Mouse (Mus musculus) thymus, adult 2 months (tissue): ENCODE measurements around the gene Nav1. TPM values are rescaled to one million over a fixed set of nuclear protein-coding genes. Genes with fewer than 3 reads are reported as not detected.

ENCODE experiments used
- DNase-seq: peaks from one replicate; pipeline ENCODE4 v3.0.0; 2021
- H3K27ac ChIP-seq: fragments of 200-500 bp; 2 replicates; pipeline ENCODE4 v1.5.1; 2012; ENCODE audit warnings: low read length, control low read depth; ENCODE audit not compliant: control insufficient read depth, insufficient read depth
- H3K27me3 ChIP-seq: fragments of 200-500 bp; 2 replicates; pipeline ENCODE4 v1.6.1; 2012; ENCODE audit warnings: mild to moderate bottlenecking, low read length, moderate library complexity, mixed read lengths; ENCODE audit not compliant: control insufficient read depth, insufficient read depth
- H3K36me3 ChIP-seq: fragments of 200-500 bp; 2 replicates; pipeline ENCODE4 v1.6.1; 2012; ENCODE audit warnings: mild to moderate bottlenecking, low read length, moderate library complexity; ENCODE audit not compliant: control insufficient read depth, insufficient read depth
- H3K4me1 ChIP-seq: fragments of 200-500 bp; replicated peaks from 2 replicates; pipeline ENCODE4 v1.6.1; 2012; ENCODE audit warnings: low read length; ENCODE audit not compliant: control insufficient read depth, insufficient read depth
- H3K4me3 ChIP-seq: fragments of 200-500 bp; 2 replicates; pipeline ENCODE4 v1.5.1; 2012; ENCODE audit warnings: mild to moderate bottlenecking, low read length, control low read depth, moderate library complexity; ENCODE audit not compliant: control insufficient read depth, insufficient read depth
- CTCF ChIP-seq: fragments of 200-500 bp; IDR thresholded peaks from 2 replicates; pipeline ENCODE4 v1.5.1; 2012; ENCODE audit warnings: mild to moderate bottlenecking, control low read depth, low read length, moderate library complexity, borderline replicate concordance; ENCODE audit not compliant: control insufficient read depth, poor library complexity, insufficient read depth; ENCODE audit errors: extremely low read depth
- POLR2A ChIP-seq: fragments of 200-500 bp; IDR thresholded peaks from 2 replicates; pipeline ENCODE4 v1.6.1; 2012; ENCODE audit warnings: mild to moderate bottlenecking, low read length, control low read depth, moderate library complexity; ENCODE audit not compliant: control insufficient read depth, poor library complexity, insufficient read depth; ENCODE audit errors: extremely low read depth
- WGBS: fragments of 180-500 bp; shearing (Covaris S2); methylation state at CpG from one replicate; pipeline ENCODE4 v1.1.7; 2018; 5-methylcytosine and 5-hydroxymethylcytosine counted together
- polyA plus RNA-seq: library from polyadenylated mRNA; depleted of rRNA; stranded (reverse); fragments of >200 nt; gene quantifications from 2 replicates; pipeline ENCODE4 v1.2.3, GENCODE M21; 2012

Gene Nav1
- polyA plus RNA-seq, 1 experiment, result 8.7 TPM

- Histone ChIP-seq H3K36me3 (no peaks in the 10 kb centered on the region), H3K4me1 (no peaks in the 10 kb centered on the region), H3K27me3 (no peaks in the 10 kb centered on the region), H3K27ac (no peak overlapping the region), H3K4me3 (no peak overlapping the region)
- no peak for DNase-seq
- no peak for TF ChIP-seq POLR2A
- TF ChIP-seq CTCF, result no peak
- 94% methylated on average over 5 of the region's 5 CpGs for WGBS
Measured at GRCm38 (mm10) chr1:135467462-135467861, 139.6 kb downstream of the Nav1 start.

DNA sequence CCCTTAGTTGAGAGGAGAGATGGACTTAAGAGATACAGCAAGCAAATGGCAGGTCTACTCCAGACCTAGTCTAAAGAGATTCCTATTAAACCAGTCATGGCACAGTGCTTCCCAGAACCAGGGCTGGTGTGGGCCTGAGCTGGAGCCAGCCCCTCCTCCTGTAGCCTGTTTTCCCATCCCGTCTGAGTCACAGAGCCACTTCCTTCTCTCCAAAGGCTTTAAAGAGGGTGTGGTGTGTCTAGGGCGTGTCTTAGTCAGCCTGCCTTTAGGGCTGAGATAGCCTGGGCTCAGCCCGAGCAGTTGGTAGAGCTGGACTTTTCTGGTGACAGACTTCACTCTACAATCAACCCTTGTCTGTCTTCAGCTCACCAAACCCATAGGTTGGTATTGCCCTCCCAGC lies 140.2 kb downstream of the Nav1 start:
- Histone ChIP-seq H3K36me3 (no peaks in the 10 kb centered on the region), H3K4me3 (no peak overlapping the region), H3K27me3 (no peaks in the 10 kb centered on the region), H3K4me1 (no peaks in the 10 kb centered on the region), H3K27ac (no peak overlapping the region)
- no peak for TF ChIP-seq CTCF
- TF ChIP-seq POLR2A, result no peak
- DNase-seq, result no peak
- WGBS, result 64% methylated on average over 3 of the region's 3 CpGs

DNA sequence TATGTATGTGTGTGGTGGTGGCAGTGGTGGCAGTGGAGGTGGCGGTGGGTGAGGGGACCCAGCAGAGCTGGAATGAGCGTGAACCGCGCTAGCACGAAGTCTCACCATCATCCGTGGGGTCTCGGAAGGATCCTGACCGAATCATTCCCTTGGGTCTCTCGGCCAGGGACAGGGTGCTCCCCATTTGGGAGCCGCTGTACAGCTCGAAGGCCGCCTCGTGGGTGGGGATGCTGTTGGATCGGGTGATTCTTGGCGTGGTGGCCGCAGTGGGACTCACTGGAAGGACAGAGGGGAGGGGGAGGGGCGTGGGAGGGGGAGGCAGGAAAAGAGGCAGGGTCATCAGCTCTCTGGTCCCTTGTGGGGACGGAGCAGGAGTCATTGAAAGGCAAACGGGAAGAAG lies 141.4 kb downstream of the Nav1 start:
- DNase-seq, result no peak
- H3K4me1 ChIP-seq, result no peaks in the 10 kb centered on the region
- H3K4me3 ChIP-seq, result no peak overlapping the region
- TF ChIP-seq CTCF (no peak), POLR2A (no peak)
- H3K27ac ChIP-seq, result no peak overlapping the region
- 93% methylated on average over 19 of the region's 19 CpGs for WGBS
- H3K36me3 ChIP-seq, result no peaks in the 10 kb centered on the region
- H3K27me3 ChIP-seq, result no peaks in the 10 kb centered on the region

GRCm38 (mm10) chr1:135462736-135463135 lies 144.4 kb downstream of the Nav1 start:
- Histone ChIP-seq H3K4me1 (no peaks in the 10 kb centered on the region), H3K27me3 (no peaks in the 10 kb centered on the region), H3K36me3 (no peaks in the 10 kb centered on the region), H3K4me3 (no peak overlapping the region), H3K27ac (no peak overlapping the region)
- 94% methylated on average over 8 of the region's 8 CpGs for WGBS
- no peak for TF ChIP-seq POLR2A
- TF ChIP-seq CTCF, result no peak
- DNase-seq, result no peak

- WGBS, result 88% methylated on average over 4 of the region's 4 CpGs
- no peak for TF ChIP-seq CTCF
- no peak for TF ChIP-seq POLR2A
- no peaks in the 10 kb centered on the region for H3K27me3 ChIP-seq
- no peaks in the 10 kb centered on the region for H3K36me3 ChIP-seq
- DNase-seq, result no peak
- no peaks in the 10 kb centered on the region for H3K4me1 ChIP-seq
- H3K4me3 ChIP-seq, result no peak overlapping the region
- H3K27ac ChIP-seq, result no peak overlapping the region
Measured at GRCm38 (mm10) chr1:135462304-135462703, 144.8 kb downstream of the Nav1 start.

DNA sequence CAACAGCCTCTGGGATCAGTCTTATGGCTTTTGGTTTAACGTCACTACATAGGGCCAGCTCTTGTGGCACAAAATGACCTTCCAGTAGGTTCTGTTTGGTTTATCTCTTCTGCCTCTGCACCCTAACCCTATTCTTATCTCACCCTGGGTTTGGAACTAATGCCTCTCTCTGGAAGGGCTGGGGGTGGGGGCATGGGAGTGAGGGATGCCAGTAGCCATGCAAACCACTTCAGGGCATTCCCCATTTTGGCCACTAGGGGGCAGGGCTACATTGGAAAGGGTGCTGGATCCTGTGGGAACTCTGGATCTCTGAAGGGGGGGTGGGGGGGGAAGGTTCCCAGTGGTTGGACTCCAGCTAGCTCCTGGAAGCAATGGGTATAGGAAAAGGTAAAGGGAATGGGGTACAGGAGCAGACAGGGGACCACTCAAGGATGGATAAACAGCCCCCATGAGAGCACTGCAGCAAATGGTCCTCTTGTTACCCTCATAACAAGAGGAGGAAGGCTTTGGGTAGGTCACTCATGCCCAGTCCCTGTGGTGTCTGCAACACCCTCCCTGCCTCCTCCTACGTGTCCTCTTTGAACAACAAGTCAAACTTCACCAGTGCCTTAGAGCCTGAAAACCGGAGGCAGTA lies 145.9 kb downstream of the Nav1 start:
- WGBS, result 92% methylated on average over 3 of the region's 3 CpGs
- Histone ChIP-seq H3K4me3 (no peak overlapping the region), H3K4me1 (no peaks in the 10 kb centered on the region), H3K27ac (no peak overlapping the region), H3K27me3 (no peaks in the 10 kb centered on the region), H3K36me3 (no peaks in the 10 kb centered on the region)
- DNase-seq, result peak; percentile 37
- TF ChIP-seq CTCF (peak; percentile 66; the same call in 1 of the 2 replicates), POLR2A (no peak)

- no peaks in the 10 kb centered on the region for H3K27me3 ChIP-seq
- no peak for DNase-seq
- no peaks in the 10 kb centered on the region for H3K4me1 ChIP-seq
- no peak overlapping the region for H3K27ac ChIP-seq
- H3K36me3 ChIP-seq, result no peaks in the 10 kb centered on the region
- TF ChIP-seq CTCF, result no peak
- TF ChIP-seq POLR2A, result no peak
- H3K4me3 ChIP-seq, result no peak overlapping the region
- WGBS, result 70% methylated on average over 16 of the region's 16 CpGs
Measured at GRCm38 (mm10) chr1:135460521-135460920, 146.6 kb downstream of the Nav1 start.
